Mouse (Mus musculus): ENCODE measurements around the gene Doxl2. TPM values are rescaled to one million over a fixed set of nuclear protein-coding genes. Genes with fewer than 3 reads are reported as not detected.

Doxl2 gene
- total RNA-seq, 1 experiment from 2014 or later = not detected

GRCm38 (mm10) chr6:49008420-49009160 is 33.8 kb downstream of the Doxl2 start:
- no peak for ATAC-seq (replicated peaks; ENCODE audit: low read depth, poor library complexity, severe bottlenecking)

DNA sequence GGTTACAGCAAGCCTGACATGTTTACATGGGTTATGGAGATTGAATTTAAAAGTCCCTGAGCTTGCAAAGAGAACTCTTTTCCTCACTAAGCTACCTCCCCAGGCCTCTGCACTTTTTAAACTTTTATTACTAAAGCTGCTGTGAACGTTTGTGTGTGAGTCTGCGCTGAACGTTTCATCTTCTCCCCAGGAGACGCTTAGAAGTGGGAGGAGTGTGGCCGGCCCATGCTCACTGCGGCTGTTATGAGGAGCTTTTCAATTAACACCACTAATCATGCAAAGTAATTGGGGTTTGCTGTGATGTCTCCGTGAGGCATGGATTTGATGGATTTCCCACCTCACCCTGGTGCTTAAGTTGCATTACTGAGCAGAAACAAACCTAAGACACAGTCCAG is 34.4 kb downstream of the Doxl2 start:
- ATAC-seq (replicated peaks; ENCODE audit: low read depth, poor library complexity, severe bottlenecking) = no peak

DNA sequence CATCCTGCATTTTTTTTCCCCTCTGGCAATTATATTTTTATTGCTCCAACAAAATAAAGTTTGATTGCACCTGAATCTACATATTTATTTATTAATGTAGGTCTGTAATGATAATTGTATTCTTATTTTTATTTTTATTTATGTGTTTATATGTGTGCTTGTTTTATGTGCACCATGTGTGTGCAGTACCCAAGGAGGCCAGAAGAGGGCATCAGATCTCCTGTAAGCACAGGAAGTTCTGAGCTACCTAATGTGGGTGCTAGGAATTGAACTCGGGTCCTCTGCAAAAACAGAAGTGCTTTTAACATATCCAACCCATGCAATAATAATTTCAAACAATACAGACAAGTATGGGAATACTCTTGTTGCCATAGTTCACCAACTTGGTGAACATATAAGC is 34.9 kb downstream of the Doxl2 start:
- no peak for ATAC-seq (replicated peaks; ENCODE audit: low read depth, poor library complexity, severe bottlenecking)

- ATAC-seq (replicated peaks; ENCODE audit: low read depth, poor library complexity, severe bottlenecking) = no peak
Observed at GRCm38 (mm10) chr6:49011191-49011590, 36.4 kb downstream of the Doxl2 start.

- ATAC-seq (replicated peaks; ENCODE audit: low read depth, poor library complexity, severe bottlenecking) = no peak
Observed at GRCm38 (mm10) chr6:49013023-49013422, 38.3 kb downstream of the Doxl2 start.

- no peak for ATAC-seq (replicated peaks; ENCODE audit: low read depth, poor library complexity, severe bottlenecking)
Observed at GRCm38 (mm10) chr6:49013458-49013857, 38.7 kb downstream of the Doxl2 start.

- peak; percentile 86 for ATAC-seq (replicated peaks; ENCODE audit: low read depth, poor library complexity, severe bottlenecking)
Observed at GRCm38 (mm10) chr6:49017150-49017549, 42.4 kb downstream of the Doxl2 start.

- ATAC-seq (replicated peaks; ENCODE audit: low read depth, poor library complexity, severe bottlenecking) = no peak
Observed at GRCm38 (mm10) chr6:49019341-49019740, 44.6 kb downstream of the Doxl2 start.

DNA sequence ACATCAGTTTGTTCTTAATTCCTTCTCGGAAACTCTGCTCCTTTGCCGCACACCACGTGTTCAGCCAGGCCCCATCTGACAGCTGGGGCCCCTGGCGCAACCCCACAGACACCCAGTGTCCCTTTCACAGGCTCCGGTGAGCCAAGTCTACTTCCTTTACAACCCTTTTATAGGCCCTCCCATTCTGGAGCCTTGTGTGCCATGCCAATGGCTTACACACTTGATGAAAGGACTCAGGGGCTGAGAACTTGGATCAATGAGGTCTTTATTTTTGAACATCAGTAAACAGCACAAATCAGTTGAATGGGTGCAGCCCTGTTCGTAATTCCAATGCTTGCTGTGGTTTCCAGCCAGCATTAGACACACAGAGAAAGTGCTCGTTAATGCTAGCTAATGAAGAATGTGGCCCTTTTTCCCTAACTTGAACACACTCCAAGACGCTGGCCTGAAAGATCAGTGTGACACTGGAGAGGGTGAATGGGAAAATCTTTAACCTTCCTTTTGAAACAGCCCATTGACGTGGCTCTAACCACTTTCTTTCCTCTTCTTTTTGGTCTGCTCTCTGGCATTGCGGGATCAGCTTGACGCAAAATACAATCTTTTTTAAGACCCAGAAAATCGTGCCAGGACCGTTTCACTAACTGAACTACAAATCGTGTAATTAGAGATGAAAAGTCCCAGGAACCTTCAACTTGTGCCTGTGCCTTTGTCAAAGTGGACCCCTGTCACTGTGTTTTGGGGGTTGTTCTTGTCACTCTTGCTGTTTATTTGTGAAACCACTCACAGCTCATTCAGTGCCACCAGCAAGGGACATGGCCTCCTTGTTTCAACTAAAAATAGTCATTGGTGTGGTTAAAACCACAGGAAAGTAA is 46.6 kb downstream of the Doxl2 start:
- peak; percentile 64 for ATAC-seq (replicated peaks; ENCODE audit: low read depth, poor library complexity, severe bottlenecking)

DNA sequence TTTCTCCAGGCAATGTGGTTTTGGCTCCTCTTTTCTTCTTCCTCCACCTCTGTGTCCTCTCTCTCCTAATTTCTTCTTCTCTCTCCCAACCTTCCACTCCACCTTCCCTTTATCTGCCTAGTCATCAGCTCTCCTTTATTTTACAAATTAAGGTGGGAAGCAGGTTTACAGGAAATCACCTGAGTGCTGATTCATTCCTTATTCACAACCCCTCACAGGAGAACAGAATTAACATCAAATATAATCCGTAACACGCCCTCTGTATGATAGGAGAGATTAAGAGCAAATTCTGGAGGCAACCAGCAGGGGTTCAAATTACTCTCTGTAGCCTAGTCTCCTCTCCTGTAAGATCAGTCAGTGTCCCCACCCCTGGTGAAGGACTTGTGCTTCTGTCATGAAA is 47.6 kb downstream of the Doxl2 start:
- no peak for ATAC-seq (replicated peaks; ENCODE audit: low read depth, poor library complexity, severe bottlenecking)

GRCm38 (mm10) chr6:49023315-49023714 is 48.6 kb downstream of the Doxl2 start:
- no peak for ATAC-seq (replicated peaks; ENCODE audit: low read depth, poor library complexity, severe bottlenecking)

GRCm38 (mm10) chr6:49025290-49025689 is 50.5 kb downstream of the Doxl2 start:
- ATAC-seq (replicated peaks; ENCODE audit: low read depth, poor library complexity, severe bottlenecking) = no peak

DNA sequence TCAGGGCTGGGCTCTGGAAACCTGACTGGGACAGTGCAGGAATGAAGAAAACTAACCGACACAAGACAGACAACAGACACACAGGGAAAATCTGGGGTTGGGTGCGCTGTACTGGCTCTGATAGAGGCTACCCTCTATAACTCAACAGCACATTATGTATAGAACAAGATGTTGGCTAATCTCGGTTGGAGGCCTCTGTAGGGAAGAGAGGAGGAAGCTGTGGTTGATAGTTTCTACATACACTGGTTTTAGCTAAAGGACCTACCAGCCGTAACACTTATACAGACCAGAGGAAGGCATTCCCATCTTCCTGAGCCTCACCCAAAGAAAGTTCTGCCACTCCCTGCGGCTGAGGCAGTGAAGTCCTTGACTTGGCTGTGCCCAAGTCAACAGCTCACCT is 51.7 kb downstream of the Doxl2 start:
- peak; percentile 77 for ATAC-seq (replicated peaks; ENCODE audit: low read depth, poor library complexity, severe bottlenecking)

DNA sequence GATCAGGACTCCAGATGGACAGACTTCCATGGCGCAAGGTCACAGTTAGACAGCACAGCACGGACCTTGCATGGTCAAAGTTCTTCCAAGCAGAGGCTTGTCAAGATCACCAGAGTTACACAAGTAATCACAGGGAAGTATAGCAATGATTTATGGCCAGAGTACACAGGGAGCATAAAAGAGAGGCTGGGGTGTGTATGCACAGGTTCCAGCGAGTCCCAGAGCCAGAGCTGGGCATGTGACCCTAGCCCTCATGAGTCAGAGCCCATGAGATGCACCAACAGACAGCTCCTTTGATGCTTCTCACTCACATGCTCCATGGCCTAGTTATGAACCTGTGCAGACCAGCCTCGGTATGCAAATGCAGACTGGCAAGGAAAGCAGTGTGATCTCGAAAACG is 53.3 kb downstream of the Doxl2 start:
- no peak for ATAC-seq (replicated peaks; ENCODE audit: low read depth, poor library complexity, severe bottlenecking)

Other genes starting within 250 kb of the Doxl2 start
- gene Gimap1, start 235.9 kb upstream of the Doxl2 start, total RNA-seq (2017) = 38.7 and 51.3 TPM in 2 replicates
- gene Gimap5, start 228.8 kb upstream of the Doxl2 start, total RNA-seq (2017) = 6.6 and 7.3 TPM in 2 replicates
- 0.34 and 0.69 TPM in 2 replicates for gene Gimap3, start 204.1 kb upstream of the Doxl2 start, total RNA-seq (2017)
- 33.7 and 54.6 TPM in 2 replicates for gene Tmem176a, start 134.0 kb upstream of the Doxl2 start, total RNA-seq (2017)
- 137 and 148 TPM in 2 replicates for gene Tmem176b, start 133.5 kb upstream of the Doxl2 start, total RNA-seq (2017)
- gene Aoc1, start 102.1 kb upstream of the Doxl2 start, total RNA-seq (2017) = 0.23 TPM in 1 of 2 replicates, not detected in the other
- not detected in 2 replicates for gene 1600015I10Rik, start 45.1 kb upstream of the Doxl2 start, total RNA-seq (2017)
- not detected in 2 replicates for gene Svs1, start 11.9 kb downstream of the Doxl2 start, total RNA-seq (2017)
- gene Gpnmb, start 61.6 kb downstream of the Doxl2 start, total RNA-seq (2017) = 0.27 TPM in 1 of 2 replicates, not detected in the other
- gene Malsu1, start 98.8 kb downstream of the Doxl2 start, total RNA-seq (2017) = 12.5 and 48.2 TPM in 2 replicates
- 0.18 and 0.19 TPM in 2 replicates for gene Igf2bp3, start 240.0 kb downstream of the Doxl2 start, total RNA-seq (2017)

Measured in common myeloid progenitor, adult 5-6 weeks (primary cell).